Mouse (Mus musculus): ENCODE results near the gene BC030867. TPM values are rescaled to one million over a fixed set of nuclear protein-coding genes. Genes with fewer than 3 reads are reported as not detected.

Gene BC030867
- 11.8 and 15.2 TPM in 2 replicates for polyA plus RNA-seq (2016; fragmentation: Nextera tagmentation; extraction: Ambion mirVana)

- Histone ChIP-seq H3K4me3 (peak within 1 kb of the TSS; percentile 70), H3K9ac (replicated peaks) (peak within 1 kb of the TSS; percentile 65), H3K27me3 (no peaks in the 10 kb centered on the region), H3K9me3 (no peaks in the 10 kb centered on the region), H3K36me3 (0 out of 2 replicates have a peak, but pooled peaks cover 3% of the 10 kb centered on the region), H3K27ac (replicated peaks) (0 out of 2 replicates have a peak within 1 kb of the TSS, but pooled peaks have one; percentile 4), H3K4me2 (replicated peaks) (peak within 1 kb of the TSS; percentile 80), H3K4me1 (peaks cover 28% of the 10 kb centered on the region)
- under 1% methylated on average over 41 of the region's 41 CpGs for WGBS
- ATAC-seq (ENCODE audit: low FRiP score, low read depth), result peak; percentile 73
These were observed at the start of gene BC030867 for GRCm38 (mm10) chr11:102248630-102249230. Gene BC030867 (plus strand): TSS chr11:102248882.

GRCm38 (mm10) chr11:102199856-102200255, 48.8 kb upstream of the BC030867 start:
- Histone ChIP-seq H3K9ac (replicated peaks) (no peak overlapping the region), H3K27me3 (no peaks in the 10 kb centered on the region), H3K4me1 (no peaks in the 10 kb centered on the region), H3K4me2 (replicated peaks) (no peak overlapping the region), H3K36me3 (peaks cover 100% of the 10 kb centered on the region), H3K27ac (replicated peaks) (no peak overlapping the region), H3K9me3 (no peaks in the 10 kb centered on the region), H3K4me3 (no peak overlapping the region)
- 90% methylated on average over 9 of the region's 9 CpGs for WGBS
- ATAC-seq (ENCODE audit: low FRiP score, low read depth), result no peak

DNA sequence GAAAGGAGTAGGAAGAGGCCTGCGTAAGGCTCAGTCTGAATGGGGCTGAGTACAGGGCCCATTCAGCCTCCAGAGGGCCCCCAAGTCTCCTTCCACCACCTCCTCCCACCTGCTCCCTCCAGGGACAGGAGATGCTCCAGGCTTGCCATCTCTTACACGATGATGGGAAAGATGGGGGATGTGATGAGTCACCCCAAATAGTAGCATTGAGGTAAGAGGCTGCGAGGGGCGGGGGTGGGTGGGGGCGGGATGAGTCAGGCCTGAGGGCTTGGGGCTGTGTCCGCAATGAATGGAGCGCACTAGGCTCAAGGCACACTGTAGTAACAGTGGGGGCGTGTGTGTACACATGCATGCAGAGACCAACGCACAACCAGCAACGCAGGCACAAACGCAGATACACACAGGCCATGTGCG, 47.3 kb upstream of the BC030867 start:
- Histone ChIP-seq H3K9ac (replicated peaks) (no peak overlapping the region), H3K4me1 (peaks cover 1% of the 10 kb centered on the region; the same call in 1 of the 2 replicates), H3K9me3 (no peaks in the 10 kb centered on the region), H3K36me3 (peaks cover 100% of the 10 kb centered on the region), H3K4me2 (replicated peaks) (no peak overlapping the region), H3K27ac (replicated peaks) (no peak overlapping the region), H3K27me3 (no peaks in the 10 kb centered on the region), H3K4me3 (no peak overlapping the region)
- no peak for ATAC-seq (ENCODE audit: low FRiP score, low read depth)
- WGBS, result 71% methylated on average over 12 of the region's 12 CpGs

DNA sequence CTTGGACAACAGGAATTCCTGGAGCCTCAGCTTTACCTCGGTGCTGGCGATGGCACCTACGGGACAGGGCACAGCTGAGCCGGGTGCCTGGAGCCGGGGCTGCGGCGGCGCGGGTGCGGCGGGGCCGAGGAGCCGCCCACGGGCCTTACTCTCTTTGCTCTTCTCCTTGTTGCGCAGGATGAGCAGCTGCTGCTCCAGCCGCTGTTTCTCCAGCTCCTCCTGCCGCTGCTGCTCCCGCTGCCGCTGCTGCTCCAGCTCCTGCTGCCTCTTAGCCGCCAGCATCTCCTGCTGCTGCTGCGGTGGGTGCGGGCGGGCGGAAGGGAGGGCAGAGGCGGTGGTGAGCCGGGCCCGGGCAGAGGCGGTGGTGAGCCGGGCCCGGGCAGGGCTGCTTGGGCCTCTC, 42.2 kb upstream of the BC030867 start:
- no peak overlapping the region for H3K27ac ChIP-seq (replicated peaks)
- H3K9me3 ChIP-seq, result no peaks in the 10 kb centered on the region
- no peak for ATAC-seq (ENCODE audit: low FRiP score, low read depth)
- H3K4me2 ChIP-seq (replicated peaks), result no peak overlapping the region
- H3K9ac ChIP-seq (replicated peaks), result no peak overlapping the region
- no peaks in the 10 kb centered on the region for H3K27me3 ChIP-seq
- H3K4me3 ChIP-seq, result no peak overlapping the region; the same call in 1 of the 2 replicates
- 60% methylated on average over 28 of the region's 30 CpGs for WGBS
- H3K4me1 ChIP-seq, result peaks cover 34% of the 10 kb centered on the region
- peaks cover 58% of the 10 kb centered on the region for H3K36me3 ChIP-seq

DNA sequence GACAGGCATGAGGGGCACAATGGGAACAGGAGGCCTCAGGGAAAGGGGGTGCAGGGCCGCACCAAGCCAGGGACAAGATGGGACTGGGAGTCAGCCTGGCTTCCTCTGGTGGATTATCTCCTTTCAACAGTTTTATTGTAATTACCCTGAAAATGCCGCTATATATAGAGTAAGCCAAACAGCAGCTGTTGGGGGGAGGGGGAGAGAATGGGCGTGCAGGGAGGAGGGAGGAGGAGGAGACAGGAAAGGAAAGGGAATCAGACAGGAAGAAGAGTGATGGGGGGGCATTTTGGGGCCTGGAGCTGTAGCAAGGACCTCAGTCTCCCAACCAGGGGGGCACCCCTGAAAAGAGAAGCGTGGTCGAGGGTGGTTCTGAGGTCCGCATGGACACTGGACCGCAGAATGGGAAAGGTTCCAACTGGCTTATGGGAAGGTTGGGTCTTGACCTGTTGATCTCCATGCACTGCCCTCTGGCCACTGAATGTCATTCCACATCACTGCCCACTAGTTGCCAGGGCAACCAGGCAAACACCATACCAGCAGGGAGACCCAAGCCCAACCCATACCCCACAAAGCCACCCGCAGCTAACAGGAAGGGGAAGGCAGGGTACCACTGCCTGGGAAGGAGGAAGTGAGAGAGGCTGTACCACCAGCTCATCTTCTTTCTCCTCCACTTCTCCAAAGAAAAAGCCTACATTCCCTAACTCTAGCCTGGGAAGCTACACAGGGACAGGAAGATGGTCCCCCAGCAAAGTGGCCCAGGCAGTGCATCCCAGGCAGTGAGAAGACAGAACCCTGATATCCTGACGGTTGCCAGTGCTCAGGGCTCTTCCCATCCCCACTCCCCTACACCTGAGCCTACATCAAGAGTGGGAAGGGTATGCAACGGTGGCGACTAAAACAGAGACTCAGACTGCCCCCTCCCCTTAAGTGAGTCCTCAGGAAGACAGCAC, 40.6 kb upstream of the BC030867 start:
- no peaks in the 10 kb centered on the region for H3K27me3 ChIP-seq
- peaks cover 41% of the 10 kb centered on the region for H3K36me3 ChIP-seq
- no peak; the same call in 1 of the 2 replicates for ATAC-seq (ENCODE audit: low FRiP score, low read depth)
- peaks cover 36% of the 10 kb centered on the region for H3K4me1 ChIP-seq
- H3K4me2 ChIP-seq (replicated peaks), result peak overlapping the region; percentile 11; the same call in 1 of the 2 replicates
- H3K9me3 ChIP-seq, result no peaks in the 10 kb centered on the region
- H3K9ac ChIP-seq (replicated peaks), result peak overlapping the region; percentile 41
- H3K27ac ChIP-seq (replicated peaks), result peak overlapping the region; percentile 64
- WGBS, result 24% methylated on average over 11 of the region's 11 CpGs
- H3K4me3 ChIP-seq, result no peak overlapping the region

DNA sequence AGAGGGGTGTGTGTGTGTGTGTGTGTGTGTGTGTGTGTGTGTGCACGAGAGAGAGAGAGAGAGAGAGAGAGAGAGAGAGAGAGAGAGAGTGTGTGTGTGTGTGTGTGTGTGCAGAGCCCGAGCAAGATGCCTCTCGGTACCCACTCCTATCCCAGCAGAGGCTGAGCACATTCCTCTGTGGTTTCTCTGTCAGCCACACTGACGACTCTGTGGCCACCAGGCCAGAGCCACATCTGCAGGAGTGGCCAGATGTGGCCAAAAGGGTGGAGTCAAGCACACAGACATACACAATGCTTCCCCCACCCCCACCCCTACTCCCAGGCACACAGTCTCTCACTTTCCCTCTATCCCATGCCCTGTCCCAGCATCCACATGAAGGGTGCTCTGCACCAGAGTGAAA, 39.8 kb upstream of the BC030867 start:
- no peak overlapping the region for H3K9ac ChIP-seq (replicated peaks)
- H3K36me3 ChIP-seq, result peaks cover 34% of the 10 kb centered on the region
- peak overlapping the region; percentile 64 for H3K27ac ChIP-seq (replicated peaks)
- no peak overlapping the region for H3K4me2 ChIP-seq (replicated peaks)
- H3K4me1 ChIP-seq, result peaks cover 36% of the 10 kb centered on the region
- ATAC-seq (ENCODE audit: low FRiP score, low read depth), result no peak
- H3K9me3 ChIP-seq, result no peaks in the 10 kb centered on the region
- no peak overlapping the region for H3K4me3 ChIP-seq
- 26% methylated on average over 4 of the region's 4 CpGs for WGBS
- H3K27me3 ChIP-seq, result no peaks in the 10 kb centered on the region

DNA sequence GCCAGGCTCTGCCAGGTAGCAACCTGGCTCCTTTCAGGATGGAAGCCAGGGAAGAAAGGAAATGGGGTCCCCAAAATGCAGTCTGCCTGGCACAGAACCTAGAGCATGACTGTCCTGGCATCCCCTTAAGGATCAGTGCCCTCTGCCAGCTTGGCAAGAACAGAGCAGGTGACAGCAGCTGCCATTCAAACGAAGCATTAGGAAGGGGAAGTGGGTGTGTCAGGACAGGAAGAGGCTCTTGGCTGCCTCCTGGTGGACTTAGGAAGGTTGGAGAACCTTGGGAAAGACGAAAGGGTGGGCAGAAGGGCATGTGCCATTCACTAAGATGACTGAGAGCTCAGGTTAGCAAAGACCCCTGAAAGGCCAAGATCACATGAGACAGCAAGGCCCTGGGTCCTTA, 38.9 kb upstream of the BC030867 start:
- no peak overlapping the region for H3K9ac ChIP-seq (replicated peaks)

DNA sequence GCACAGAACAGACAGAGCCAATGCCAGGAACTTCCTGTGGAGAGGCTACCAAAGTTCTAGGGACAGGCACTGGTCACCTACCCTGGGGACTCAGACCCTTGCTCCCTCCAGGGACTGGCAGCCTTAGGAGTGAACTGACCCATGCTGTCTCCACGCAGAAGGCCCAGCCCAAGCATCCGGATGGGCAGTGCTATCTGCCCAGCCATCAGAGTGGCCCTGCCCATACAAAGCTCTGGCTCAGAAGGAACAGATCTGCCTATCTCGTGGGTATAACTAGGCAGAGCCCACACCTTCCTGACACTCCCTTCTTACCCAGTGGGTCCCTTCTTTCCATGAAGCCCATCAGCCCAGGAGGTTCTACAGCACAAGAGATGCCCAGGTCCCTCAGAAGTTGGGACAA, 38.5 kb upstream of the BC030867 start:
- WGBS, result 61% methylated on average over 3 of the region's 3 CpGs
- Histone ChIP-seq H3K4me3 (no peak overlapping the region), H3K27ac (replicated peaks) (no peak overlapping the region), H3K36me3 (peaks cover 21% of the 10 kb centered on the region), H3K4me1 (peaks cover 46% of the 10 kb centered on the region), H3K9ac (replicated peaks) (no peak overlapping the region), H3K4me2 (replicated peaks) (no peak overlapping the region), H3K27me3 (no peaks in the 10 kb centered on the region), H3K9me3 (no peaks in the 10 kb centered on the region)
- ATAC-seq (ENCODE audit: low FRiP score, low read depth), result no peak

More for the DNA sequence above, 38.9 kb upstream of the BC030867 start:
- Histone ChIP-seq H3K27me3 (no peaks in the 10 kb centered on the region), H3K36me3 (peaks cover 25% of the 10 kb centered on the region), H3K4me3 (no peak overlapping the region), H3K9me3 (no peaks in the 10 kb centered on the region), H3K4me1 (peaks cover 43% of the 10 kb centered on the region), H3K27ac (replicated peaks) (no peak overlapping the region), H3K4me2 (replicated peaks) (no peak overlapping the region)
- 18% methylated on average over 2 of the region's 2 CpGs for WGBS
- no peak for ATAC-seq (ENCODE audit: low FRiP score, low read depth)

DNA sequence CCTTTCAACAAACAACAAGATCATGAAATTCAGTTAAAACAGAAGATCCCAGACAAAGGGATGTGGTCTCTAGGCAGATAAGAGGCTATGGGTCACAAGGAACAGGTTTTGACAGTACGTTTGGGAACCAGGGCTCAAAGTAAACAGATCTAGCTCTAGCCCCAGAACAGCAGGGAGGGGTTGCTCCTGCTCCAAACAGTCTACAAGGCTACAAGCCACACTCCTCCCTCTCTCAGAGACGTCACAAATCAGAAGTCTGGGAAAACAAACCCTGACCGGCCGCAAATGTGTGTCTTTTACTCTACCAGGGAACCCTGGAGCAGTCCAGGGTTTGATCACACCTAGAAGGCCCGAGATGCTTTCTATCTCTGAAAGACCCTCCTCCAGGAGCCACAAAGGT, 37.7 kb upstream of the BC030867 start:
- H3K9me3 ChIP-seq, result no peaks in the 10 kb centered on the region
- WGBS, result 64% methylated on average over 5 of the region's 5 CpGs
- peaks cover 54% of the 10 kb centered on the region for H3K4me1 ChIP-seq
- H3K9ac ChIP-seq (replicated peaks), result no peak overlapping the region
- no peak for ATAC-seq (ENCODE audit: low FRiP score, low read depth)
- H3K4me2 ChIP-seq (replicated peaks), result no peak overlapping the region
- no peaks in the 10 kb centered on the region for H3K27me3 ChIP-seq
- no peak overlapping the region for H3K4me3 ChIP-seq
- peaks cover 12% of the 10 kb centered on the region for H3K36me3 ChIP-seq
- no peak overlapping the region; the same call in 1 of the 2 replicates for H3K27ac ChIP-seq (replicated peaks)

DNA sequence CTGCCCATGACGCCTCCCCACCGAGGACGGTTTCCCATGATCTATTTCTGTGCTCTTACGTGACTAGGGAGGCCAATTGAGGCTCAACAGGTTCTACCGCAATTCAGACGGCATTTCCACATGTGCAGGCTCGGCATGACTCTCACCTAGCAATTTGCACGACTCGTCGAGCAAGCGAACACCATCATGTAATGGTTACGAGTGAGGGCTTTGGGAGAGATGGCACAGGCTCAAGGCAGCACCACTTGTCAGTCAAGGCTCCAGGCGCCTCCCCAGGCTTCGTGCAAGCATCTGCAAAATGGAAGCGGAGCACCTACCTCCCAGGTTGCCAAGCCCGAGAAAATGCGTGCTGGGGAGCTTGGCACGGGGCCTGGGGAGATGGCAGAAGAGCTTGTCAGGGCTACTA, 36.7 kb upstream of the BC030867 start:
- 81% methylated on average over 18 of the region's 18 CpGs for whole genome bisulfite sequencing
- peaks cover 56% of the 10 kb centered on the region for H3K4me1 ChIP-seq
- H3K4me2 ChIP-seq (replicated peaks), result no peak overlapping the region
- H3K4me3 ChIP-seq, result no peak overlapping the region
- H3K9ac ChIP-seq (replicated peaks), result no peak overlapping the region
- no peak overlapping the region for H3K27ac ChIP-seq (replicated peaks)
- no peaks in the 10 kb centered on the region for H3K27me3 ChIP-seq
- peaks cover 3% of the 10 kb centered on the region for H3K36me3 ChIP-seq
- no peaks in the 10 kb centered on the region for H3K9me3 ChIP-seq
- ATAC-seq (ENCODE audit: low FRiP score, low read depth), result no peak

DNA sequence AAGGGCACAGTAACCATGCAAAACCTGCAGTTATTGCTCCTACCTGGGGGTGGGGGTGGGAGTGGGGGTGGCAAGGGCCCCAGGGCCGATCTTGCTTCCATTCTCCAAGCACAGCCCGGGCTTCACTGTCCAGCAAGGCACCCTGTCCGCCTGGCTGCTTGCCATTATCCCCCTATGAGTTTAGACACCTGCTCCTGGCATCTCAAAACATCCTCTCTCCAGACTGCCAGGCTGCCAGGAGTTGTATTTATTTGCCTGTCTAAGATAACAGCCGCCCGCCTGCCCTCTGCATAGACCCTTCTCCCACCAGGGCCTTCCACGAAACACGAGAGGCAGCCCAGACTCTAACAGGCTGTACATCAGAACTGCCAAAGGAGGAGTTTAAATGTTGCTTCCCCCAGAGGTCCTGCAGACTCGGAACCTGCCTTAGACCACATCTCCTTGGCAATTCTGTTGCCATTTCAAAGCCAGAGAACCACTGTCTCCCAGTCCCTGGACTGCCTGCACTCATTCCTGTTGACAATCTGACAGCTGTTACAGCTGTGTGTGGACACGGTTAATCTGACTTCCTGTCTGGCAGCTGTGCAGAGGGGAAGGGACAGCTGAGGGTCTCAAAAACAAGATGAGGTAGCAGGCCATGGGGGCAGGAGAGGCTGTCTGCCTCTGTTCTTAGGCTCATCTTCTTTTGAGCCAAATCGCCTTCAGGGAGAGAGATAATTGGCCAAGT, 34.1 kb upstream of the BC030867 start:
- Histone ChIP-seq H3K27me3 (no peaks in the 10 kb centered on the region), H3K4me3 (no peak overlapping the region), H3K4me1 (peaks cover 60% of the 10 kb centered on the region), H3K9ac (replicated peaks) (no peak overlapping the region), H3K27ac (replicated peaks) (no peak overlapping the region), H3K4me2 (replicated peaks) (no peak overlapping the region), H3K9me3 (no peaks in the 10 kb centered on the region), H3K36me3 (peaks cover 8% of the 10 kb centered on the region)
- ATAC-seq (ENCODE audit: low FRiP score, low read depth), result no peak
- WGBS, result 75% methylated on average over 10 of the region's 10 CpGs
